Mouse (Mus musculus) adipocyte (in vitro differentiated cells): ENCODE results near the gene Ushbp1.
"Not testable (repeated sequence)": the region's sequence is repeated elsewhere in the genome, so short reads cannot be mapped to it uniquely, and the experiment has no call there.

ENCODE experiments used
- DNase-seq: peaks from one replicate; pipeline ENCODE4 v3.0.0-alpha.2; 2016; ENCODE audit warnings: low spot score

Ushbp1 gene

GRCm38 (mm10) chr8:71369040-71369718 is 26.4 kb downstream of the Ushbp1 start:
- DNase-seq, result no peak

GRCm38 (mm10) chr8:71368366-71368765 is 27.2 kb downstream of the Ushbp1 start:
- DNase-seq, result no peak

- peak; percentile 47 for DNase-seq
Measured at GRCm38 (mm10) chr8:71367529-71368176, 27.9 kb downstream of the Ushbp1 start.

- peak; percentile 96 for DNase-seq
Measured at GRCm38 (mm10) chr8:71366771-71367528, 28.7 kb downstream of the Ushbp1 start, which contains the start of gene Use1. Gene Use1 (plus strand): TSS chr8:71366848.

GRCm38 (mm10) chr8:71358026-71358425 is 37.6 kb downstream of the Ushbp1 start:
- no peak for DNase-seq

- DNase-seq, result no peak
Measured at GRCm38 (mm10) chr8:71351520-71351919, 44.1 kb downstream of the Ushbp1 start.

GRCm38 (mm10) chr8:71351117-71351516 is 44.5 kb downstream of the Ushbp1 start:
- no peak for DNase-seq

- DNase-seq, result no peak
Measured at GRCm38 (mm10) chr8:71346581-71346980, 49.0 kb downstream of the Ushbp1 start.

- peak; percentile 38 for DNase-seq
Measured at GRCm38 (mm10) chr8:71340625-71341024, 55.0 kb downstream of the Ushbp1 start.

GRCm38 (mm10) chr8:71337834-71338233 is 57.8 kb downstream of the Ushbp1 start:
- not testable (repeated sequence) for DNase-seq
